Mouse (Mus musculus): ENCODE measurements around the gene 4930558K02Rik.

DNA sequence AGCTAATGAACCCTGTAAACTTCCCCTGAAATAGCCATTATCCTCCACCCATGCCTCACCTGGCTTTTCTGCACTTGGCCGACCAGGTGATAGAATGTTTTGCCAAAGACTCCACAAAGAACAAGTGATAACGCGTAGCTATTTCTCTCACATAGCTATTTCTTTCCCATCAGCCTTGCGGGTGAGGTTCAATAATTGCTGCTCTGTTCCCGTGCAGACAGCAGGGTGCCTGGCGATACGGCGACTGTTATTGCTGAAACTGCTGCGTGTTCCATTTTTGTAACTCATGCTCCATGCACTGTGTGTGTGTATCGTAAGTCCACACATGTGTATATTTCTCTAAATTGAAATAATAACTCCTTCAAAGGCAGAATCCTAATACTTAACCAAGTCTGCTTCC lies 47.6 kb downstream of the 4930558K02Rik start:
- TF ChIP-seq CTCF (IDR thresholded peaks at IDR 0.05; ENCODE audit: low read depth) (no peak), EP300 (IDR thresholded peaks at IDR 0.05; ENCODE audit: low read depth) (no peak)

Data from liver, postnatal 0 days (tissue).